Mouse (Mus musculus) embryonic facial prominence, embryonic 14.5 days (tissue): ENCODE measurements around the gene Vps29. TPM values are rescaled to one million over a fixed set of nuclear protein-coding genes. Genes with fewer than 3 reads are reported as not detected.

ENCODE experiments used
- ATAC-seq: fragments of 200-750 bp; cut with Nextera tagmentation; 2 replicates; pipeline ENCODE4 v1.8.0; 2017; ENCODE audit warnings: low read depth, moderate number of reproducible peaks, moderate TSS enrichment
- DNase-seq: peaks from one replicate; pipeline ENCODE4 v3.0.0-alpha.2; 2015; ENCODE audit warnings: low spot score
- H3K27ac ChIP-seq: fragments of 300-500 bp; sonication (generic); replicated peaks from 2 replicates; pipeline ENCODE4 v1.5.1; 2014; ENCODE audit warnings: low read depth, mild to moderate bottlenecking, low read length, moderate library complexity
- H3K27me3 ChIP-seq: fragments of 300-500 bp; sonication (generic); replicated peaks from 2 replicates; pipeline ENCODE4 v1.6.1; 2014; ENCODE audit warnings: low read length; ENCODE audit not compliant: control insufficient read depth, insufficient read depth
- H3K36me3 ChIP-seq: fragments of 300-500 bp; sonication (generic); 2 replicates; pipeline ENCODE4 v1.6.1; 2014; ENCODE audit warnings: low read length, mixed read lengths; ENCODE audit not compliant: control insufficient read depth, insufficient read depth
- H3K4me1 ChIP-seq: fragments of 300-500 bp; sonication (generic); 2 replicates; pipeline ENCODE4 v1.6.1; 2014; ENCODE audit warnings: antibody characterized with exemption, low read length; ENCODE audit not compliant: control insufficient read depth, insufficient read depth
- H3K4me2 ChIP-seq: fragments of 300-500 bp; sonication (generic); 2 replicates; pipeline ENCODE4 v1.6.1; 2014; ENCODE audit warnings: low read depth, mild to moderate bottlenecking, low read length, moderate library complexity, mixed read lengths
- H3K4me3 ChIP-seq: fragments of 300-500 bp; sonication (generic); 2 replicates; pipeline ENCODE4 v1.5.1; 2014; ENCODE audit warnings: low read depth, mild to moderate bottlenecking, low read length
- H3K9ac ChIP-seq: fragments of 300-500 bp; sonication (generic); 2 replicates; pipeline ENCODE4 v1.6.1; 2014; ENCODE audit warnings: low read depth, mild to moderate bottlenecking, low read length, moderate library complexity, mixed read lengths
- H3K9me3 ChIP-seq: fragments of 300-500 bp; sonication (generic); 2 replicates; pipeline ENCODE4 v1.6.1; 2016; ENCODE audit warnings: low read length; ENCODE audit not compliant: control insufficient read depth
- WGBS: fragments of 180-500 bp; shearing (Covaris S2); extraction: QIAGEN DNeasy Blood & Tissue Kit; methylation state at CpG from one replicate; pipeline ENCODE4 v1.1.7; 2014; 5-methylcytosine and 5-hydroxymethylcytosine counted together
- polyA plus RNA-seq: library from polyadenylated mRNA; unstranded; fragments of >200 nt; fragmentation: Nextera tagmentation; extraction: Ambion mirVana; gene quantifications from 2 replicates; pipeline ENCODE4 v1.2.1, GENCODE M21; 2014

Gene Vps29
- 211 and 218 TPM in 2 replicates for polyA plus RNA-seq

DNA sequence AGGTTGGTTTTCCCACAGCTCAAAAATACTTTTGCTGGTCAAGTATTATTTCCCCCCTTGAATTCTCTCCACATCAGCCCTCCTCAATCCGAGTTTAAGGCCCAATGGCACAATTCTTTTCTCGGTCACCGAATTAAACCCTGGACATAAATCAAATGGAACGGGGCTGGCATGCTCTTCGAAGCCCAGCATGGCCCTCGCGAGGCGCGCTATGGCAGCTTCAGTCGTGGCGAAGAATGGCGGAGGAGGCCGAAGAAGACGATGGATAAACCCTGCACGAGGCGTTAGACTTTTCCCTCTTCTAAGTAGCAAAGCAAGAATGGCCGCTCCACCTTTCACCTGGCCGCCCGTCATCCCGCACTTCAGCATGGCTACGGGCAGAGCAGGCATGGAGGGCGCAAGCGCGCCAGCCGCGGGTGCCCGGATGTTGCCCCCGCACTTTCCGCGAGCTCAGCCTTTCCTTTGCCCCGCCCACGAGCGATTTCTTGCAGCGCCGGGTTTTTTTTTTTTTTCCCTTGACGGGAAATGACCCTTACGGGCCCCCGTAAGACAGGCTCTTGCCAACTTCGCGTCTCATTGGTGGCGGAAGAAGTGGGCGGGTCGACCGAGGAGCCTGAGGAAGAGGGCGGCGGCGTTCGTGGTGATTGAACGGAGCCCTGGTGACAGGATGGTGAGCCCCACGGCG, at the start of gene Vps29, which contains the start of gene Rad9b:
Gene Vps29 (plus strand): TSS at position 563 of the 685 bp plus-strand sequence.
Gene Rad9b (minus strand): TSS at position 427 of the 685 bp plus-strand sequence.
- WGBS, result 2% methylated on average over 39 of the region's 51 CpGs
- peak; percentile 99 for DNase-seq
- Histone ChIP-seq H3K4me1 (peaks cover 6% of the 10 kb centered on the region), H3K4me3 (peak within 1 kb of the TSS; percentile 72), H3K27ac (peak within 1 kb of the TSS; percentile 52), H3K36me3 (peaks cover 5% of the 10 kb centered on the region; the same call in 1 of the 2 replicates), H3K4me2 (peak within 1 kb of the TSS; percentile 83), H3K27me3 (no peaks in the 10 kb centered on the region), H3K9me3 (no peaks in the 10 kb centered on the region), H3K9ac (peak within 1 kb of the TSS; percentile 80)
- peak; percentile 93 for ATAC-seq

DNA sequence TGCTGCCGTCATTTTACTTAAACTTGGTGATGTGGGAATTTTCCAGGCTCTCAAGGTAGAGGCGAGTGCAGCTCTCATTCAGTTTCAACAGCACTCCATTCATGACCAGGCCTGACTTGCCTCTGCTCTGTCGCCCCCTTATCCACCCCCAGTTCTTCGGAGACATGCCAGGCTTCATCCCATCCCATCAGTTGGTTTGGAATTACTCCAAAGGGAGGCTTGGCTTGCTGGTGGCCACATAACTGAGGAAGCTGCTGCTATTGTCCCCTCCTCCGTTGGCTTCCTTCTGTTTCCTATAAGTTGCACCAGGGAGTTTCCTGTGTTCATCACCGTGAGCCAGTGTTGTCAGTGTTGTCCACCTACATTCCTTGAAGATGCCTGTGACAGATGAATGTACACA, 49.6 kb upstream of the Vps29 start:
- ATAC-seq, result no peak
- H3K4me3 ChIP-seq, result no peak overlapping the region
- peaks cover 12% of the 10 kb centered on the region for H3K36me3 ChIP-seq
- no peak for DNase-seq
- H3K9ac ChIP-seq, result no peak overlapping the region
- 60% methylated on average over 6 of the region's 6 CpGs for WGBS
- H3K27ac ChIP-seq, result peak overlapping the region; percentile 66
- H3K9me3 ChIP-seq, result no peaks in the 10 kb centered on the region
- peaks cover 37% of the 10 kb centered on the region for H3K4me1 ChIP-seq
- H3K4me2 ChIP-seq, result no peak overlapping the region
- no peaks in the 10 kb centered on the region for H3K27me3 ChIP-seq

DNA sequence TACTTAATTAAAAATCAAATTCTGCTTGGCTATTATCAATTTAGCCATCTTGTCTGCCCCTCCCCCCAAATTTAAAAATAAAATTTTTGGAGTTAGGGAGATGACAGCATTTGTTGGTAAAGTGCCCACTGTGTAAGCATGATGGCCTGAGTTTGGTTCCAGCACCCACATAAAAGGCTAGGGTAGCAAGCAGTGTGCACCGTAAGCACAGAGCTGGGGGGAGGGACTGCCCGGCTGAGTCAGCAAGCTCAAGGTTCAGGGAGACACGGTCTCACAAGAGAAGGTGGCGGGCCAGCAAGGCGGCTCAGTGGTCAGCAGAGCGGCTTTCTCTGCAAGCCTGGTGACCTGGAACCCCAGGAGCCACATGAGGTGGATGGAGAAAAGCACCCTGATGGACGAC, 48.7 kb upstream of the Vps29 start:
- DNase-seq, result no peak
- no peak overlapping the region for H3K27ac ChIP-seq
- WGBS, result 93% methylated on average over 7 of the region's 7 CpGs
- H3K9me3 ChIP-seq, result no peaks in the 10 kb centered on the region
- no peak overlapping the region for H3K4me2 ChIP-seq
- no peak overlapping the region for H3K9ac ChIP-seq
- H3K27me3 ChIP-seq, result no peaks in the 10 kb centered on the region
- ATAC-seq, result no peak
- H3K4me3 ChIP-seq, result no peak overlapping the region
- peaks cover 14% of the 10 kb centered on the region for H3K36me3 ChIP-seq
- peaks cover 31% of the 10 kb centered on the region for H3K4me1 ChIP-seq

DNA sequence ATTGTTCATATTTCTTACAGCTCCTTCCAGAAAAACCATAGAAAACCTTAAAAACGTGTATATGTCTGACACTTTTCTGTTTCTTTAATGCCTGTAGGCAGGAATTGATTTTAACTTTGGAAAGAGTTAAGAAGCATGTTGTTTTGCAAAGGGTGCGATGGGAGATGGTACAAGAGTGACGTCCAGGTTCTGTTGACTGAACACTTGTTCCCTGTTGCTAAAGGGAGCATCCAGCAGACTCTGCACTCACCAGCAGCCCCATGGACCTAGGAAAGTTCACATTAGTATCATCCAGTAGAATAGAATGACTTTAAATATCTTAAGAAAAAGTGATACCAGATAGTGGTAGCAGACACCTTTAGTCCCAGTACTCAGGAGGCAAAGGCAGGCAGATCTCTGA, 47.6 kb upstream of the Vps29 start:
- WGBS, result 85% methylated on average over 3 of the region's 3 CpGs
- no peak for ATAC-seq

DNA sequence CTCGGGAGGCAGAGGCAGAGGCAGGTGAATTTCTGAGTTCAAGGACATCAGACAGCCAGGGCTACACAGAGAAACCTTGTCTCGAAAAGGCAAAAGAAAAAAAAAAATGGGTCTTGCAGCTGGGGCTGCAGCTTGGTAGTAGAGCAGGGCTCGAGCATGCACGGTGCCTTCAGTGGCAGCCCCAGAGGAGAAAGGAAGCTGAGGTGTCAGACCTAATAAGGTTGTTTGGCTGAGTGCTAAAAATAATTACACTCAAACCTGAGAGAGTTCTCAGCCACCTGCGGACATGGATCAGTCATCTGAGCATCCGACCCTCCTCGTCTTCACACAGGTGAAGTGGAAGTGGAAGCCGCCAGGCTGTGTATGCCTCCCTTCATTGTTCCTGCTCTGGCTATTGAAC, 43.5 kb upstream of the Vps29 start:
- H3K27ac ChIP-seq, result no peak overlapping the region

More for the DNA sequence above, 47.6 kb upstream of the Vps29 start:
- H3K4me3 ChIP-seq, result no peak overlapping the region
- H3K27me3 ChIP-seq, result no peaks in the 10 kb centered on the region
- no peak for DNase-seq
- H3K4me1 ChIP-seq, result peaks cover 31% of the 10 kb centered on the region
- H3K9me3 ChIP-seq, result no peaks in the 10 kb centered on the region
- H3K4me2 ChIP-seq, result no peak overlapping the region
- no peak overlapping the region for H3K9ac ChIP-seq
- H3K36me3 ChIP-seq, result peaks cover 18% of the 10 kb centered on the region
- H3K27ac ChIP-seq, result no peak overlapping the region

DNA sequence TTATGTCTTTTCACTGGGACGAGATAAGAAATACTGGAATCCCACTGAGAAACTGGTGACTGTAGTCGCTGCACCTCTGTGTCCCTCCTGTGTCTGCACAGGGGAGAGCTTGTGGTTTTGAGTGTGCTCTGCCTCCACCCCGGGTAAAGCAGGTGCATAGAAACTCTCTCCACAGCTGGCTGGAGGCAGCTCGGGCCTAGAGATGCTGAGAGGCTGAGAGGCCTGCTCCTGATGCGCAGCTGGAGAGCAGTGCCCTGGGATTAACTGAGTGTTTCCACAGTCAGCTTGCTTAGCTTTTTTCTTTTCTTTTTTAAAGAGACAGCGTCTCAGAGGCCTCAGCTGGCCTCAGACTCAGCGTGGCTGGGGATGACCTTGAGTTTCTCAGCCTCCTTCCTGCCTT, 42.5 kb upstream of the Vps29 start:
- H3K36me3 ChIP-seq, result peaks cover 49% of the 10 kb centered on the region
- 71% methylated on average over 7 of the region's 7 CpGs for WGBS

More for the DNA sequence above, 43.5 kb upstream of the Vps29 start:
- DNase-seq, result peak; percentile 9
- no peaks in the 10 kb centered on the region for H3K27me3 ChIP-seq
- peaks cover 47% of the 10 kb centered on the region for H3K36me3 ChIP-seq
- no peaks in the 10 kb centered on the region for H3K9me3 ChIP-seq
- no peak overlapping the region for H3K9ac ChIP-seq
- WGBS, result 83% methylated on average over 8 of the region's 8 CpGs
- no peak overlapping the region for H3K4me3 ChIP-seq
- no peak overlapping the region for H3K4me2 ChIP-seq
- no peaks in the 10 kb centered on the region; the same call in 1 of the 2 replicates for H3K4me1 ChIP-seq
- ATAC-seq, result 0 out of 2 replicates have a peak, but pooled peaks have one; percentile 20

DNA sequence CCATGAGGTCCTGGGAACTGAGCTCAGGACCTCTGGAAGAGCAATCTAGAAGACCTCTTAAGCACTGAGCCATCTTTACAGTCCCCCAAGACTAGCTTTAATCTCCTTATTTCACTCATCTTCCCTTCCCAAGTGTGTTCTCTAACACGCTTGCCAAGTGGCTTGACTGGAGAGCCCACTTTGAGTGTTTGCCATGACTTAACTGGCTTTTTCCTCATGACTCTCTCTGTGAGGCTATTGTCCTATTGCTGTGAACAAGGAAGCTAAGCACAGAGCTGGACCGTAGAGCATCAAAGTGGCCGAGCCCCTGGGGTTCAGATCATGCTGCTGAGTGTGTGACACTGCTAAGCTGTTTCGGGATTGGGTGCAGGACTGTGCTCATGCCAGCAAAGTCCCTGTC, 41.8 kb upstream of the Vps29 start:
- no peak overlapping the region for H3K27ac ChIP-seq
- no peak overlapping the region for H3K9ac ChIP-seq
- WGBS, result 93% methylated on average over 4 of the region's 4 CpGs
- H3K4me2 ChIP-seq, result no peak overlapping the region
- no peaks in the 10 kb centered on the region for H3K27me3 ChIP-seq
- peaks cover 49% of the 10 kb centered on the region for H3K36me3 ChIP-seq
- ATAC-seq, result no peak
- no peaks in the 10 kb centered on the region; the same call in 1 of the 2 replicates for H3K4me1 ChIP-seq
- H3K9me3 ChIP-seq, result no peaks in the 10 kb centered on the region
- no peak overlapping the region for H3K4me3 ChIP-seq
- DNase-seq, result no peak

More for the DNA sequence above, 42.5 kb upstream of the Vps29 start:
- Histone ChIP-seq H3K4me2 (no peak overlapping the region), H3K27ac (no peak overlapping the region), H3K9ac (no peak overlapping the region), H3K27me3 (no peaks in the 10 kb centered on the region), H3K9me3 (no peaks in the 10 kb centered on the region), H3K4me3 (no peak overlapping the region), H3K4me1 (no peaks in the 10 kb centered on the region; the same call in 1 of the 2 replicates)
- ATAC-seq, result no peak
- DNase-seq, result peak; percentile 34

DNA sequence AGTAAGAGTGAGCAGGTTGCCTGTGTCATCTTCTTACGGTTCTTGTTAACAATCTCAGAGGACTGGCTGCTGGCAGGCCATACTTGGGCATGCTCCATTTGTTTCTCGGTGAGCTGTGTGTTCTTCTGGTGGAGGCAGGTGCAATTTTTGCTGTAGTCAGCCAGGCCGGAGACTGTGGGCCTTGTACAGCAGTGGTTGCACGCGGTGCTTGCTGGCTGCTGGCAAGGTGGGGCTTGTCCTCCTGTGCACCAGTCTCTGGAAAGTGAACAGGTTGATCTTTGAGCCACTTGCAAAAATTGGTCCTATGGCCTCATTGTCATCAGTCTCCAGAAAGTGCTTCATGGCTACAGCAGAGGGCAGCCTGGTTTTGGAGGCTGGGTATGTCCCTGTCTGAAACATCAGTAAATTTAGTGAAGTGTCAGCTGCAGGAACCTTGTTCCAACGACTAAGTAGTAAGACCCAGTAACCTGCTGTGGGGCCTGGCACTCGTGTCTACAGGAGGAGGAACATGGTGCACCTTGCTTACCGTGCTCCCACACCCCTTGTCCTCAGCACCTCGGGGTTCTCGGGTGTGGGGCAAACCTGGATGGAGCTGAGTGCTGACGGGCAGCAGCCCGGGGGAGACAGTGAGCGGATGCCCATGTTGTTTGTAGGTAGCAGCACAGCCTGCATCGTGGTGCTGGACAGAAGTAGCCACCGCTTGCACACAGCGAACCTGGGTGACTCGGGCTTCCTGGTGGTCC, 41.1 kb upstream of the Vps29 start:
- no peaks in the 10 kb centered on the region for H3K27me3 ChIP-seq
- H3K9ac ChIP-seq, result no peak overlapping the region
- H3K4me3 ChIP-seq, result no peak overlapping the region
- H3K4me1 ChIP-seq, result no peaks in the 10 kb centered on the region; the same call in 1 of the 2 replicates
- H3K27ac ChIP-seq, result no peak overlapping the region
- no peaks in the 10 kb centered on the region for H3K9me3 ChIP-seq
- H3K36me3 ChIP-seq, result peaks cover 50% of the 10 kb centered on the region
- ATAC-seq (no peak), DNase-seq (no peak)
- 88% methylated on average over 17 of the region's 17 CpGs for WGBS
- no peak overlapping the region for H3K4me2 ChIP-seq
